Mouse (Mus musculus) midbrain, embryonic 15.5 days (tissue): ENCODE data around the gene Nup37. TPM values are rescaled to one million over a fixed set of nuclear protein-coding genes. Genes with fewer than 3 reads are reported as not detected.

Experiments used
- ATAC-seq: fragments of 200-750 bp; cut with Nextera tagmentation; replicated peaks from 2 replicates; pipeline ENCODE4 v1.8.0; 2017; ENCODE audit warnings: moderate TSS enrichment
- H3K27ac ChIP-seq: fragments of 300-500 bp; sonication (generic); 2 replicates; pipeline ENCODE4 v1.5.1; 2015; ENCODE audit warnings: mild to moderate bottlenecking, inconsistent platforms
- H3K27me3 ChIP-seq: fragments of 300-500 bp; sonication (generic); replicated peaks from 2 replicates; pipeline ENCODE4 v1.6.1; 2015; ENCODE audit warnings: inconsistent platforms
- H3K36me3 ChIP-seq: fragments of 300-500 bp; sonication (generic); replicated peaks from 2 replicates; pipeline ENCODE4 v1.6.1; 2015; ENCODE audit warnings: inconsistent platforms
- H3K4me1 ChIP-seq: fragments of 300-500 bp; sonication (generic); 2 replicates; pipeline ENCODE4 v1.6.1; 2015; ENCODE audit warnings: inconsistent platforms
- H3K4me2 ChIP-seq: fragments of 300-500 bp; sonication (generic); 2 replicates; pipeline ENCODE4 v1.6.1; 2015; ENCODE audit warnings: inconsistent platforms, mild to moderate bottlenecking, moderate library complexity
- H3K4me3 ChIP-seq: fragments of 300-500 bp; sonication (generic); 2 replicates; pipeline ENCODE4 v1.5.1; 2015; ENCODE audit warnings: mild to moderate bottlenecking, inconsistent platforms
- H3K9ac ChIP-seq: fragments of 300-500 bp; sonication (generic); 2 replicates; pipeline ENCODE4 v1.6.1; 2015; ENCODE audit warnings: mild to moderate bottlenecking, inconsistent platforms
- H3K9me3 ChIP-seq: fragments of 300-500 bp; sonication (generic); 2 replicates; pipeline ENCODE4 v1.6.1; 2016; ENCODE audit warnings: inconsistent platforms
- WGBS: fragments of 180-500 bp; shearing (Covaris S2); methylation state at CpG from one replicate; pipeline ENCODE4 v1.1.7; 2015; ENCODE audit warnings: mixed read lengths; 5-methylcytosine and 5-hydroxymethylcytosine counted together
- polyA plus RNA-seq: library from polyadenylated mRNA; unstranded; fragments of >200 nt; fragmentation: Nextera tagmentation; extraction: Ambion mirVana; gene quantifications from 2 replicates; pipeline ENCODE4 v1.2.1, GENCODE M21; 2015

The Nup37 gene
- polyA plus RNA-seq, 1 experiment from 2014 or later: 21.7 TPM

GRCm38 (mm10) chr10:88200541-88200940, 53.7 kb downstream of the Nup37 start:
- WGBS: 17% methylated on average over 4 of the region's 4 CpGs
- H3K4me1 ChIP-seq: peaks cover 6% of the 10 kb centered on the region
- no peaks in the 10 kb centered on the region for H3K36me3 ChIP-seq
- H3K9me3 ChIP-seq: no peaks in the 10 kb centered on the region
- no peak overlapping the region for H3K27ac ChIP-seq
- H3K4me3 ChIP-seq: peak overlapping the region; percentile 73
- ATAC-seq: peak; percentile 69
- no peak overlapping the region for H3K9ac ChIP-seq
- peak overlapping the region; percentile 71 for H3K4me2 ChIP-seq
- no peaks in the 10 kb centered on the region for H3K27me3 ChIP-seq

DNA sequence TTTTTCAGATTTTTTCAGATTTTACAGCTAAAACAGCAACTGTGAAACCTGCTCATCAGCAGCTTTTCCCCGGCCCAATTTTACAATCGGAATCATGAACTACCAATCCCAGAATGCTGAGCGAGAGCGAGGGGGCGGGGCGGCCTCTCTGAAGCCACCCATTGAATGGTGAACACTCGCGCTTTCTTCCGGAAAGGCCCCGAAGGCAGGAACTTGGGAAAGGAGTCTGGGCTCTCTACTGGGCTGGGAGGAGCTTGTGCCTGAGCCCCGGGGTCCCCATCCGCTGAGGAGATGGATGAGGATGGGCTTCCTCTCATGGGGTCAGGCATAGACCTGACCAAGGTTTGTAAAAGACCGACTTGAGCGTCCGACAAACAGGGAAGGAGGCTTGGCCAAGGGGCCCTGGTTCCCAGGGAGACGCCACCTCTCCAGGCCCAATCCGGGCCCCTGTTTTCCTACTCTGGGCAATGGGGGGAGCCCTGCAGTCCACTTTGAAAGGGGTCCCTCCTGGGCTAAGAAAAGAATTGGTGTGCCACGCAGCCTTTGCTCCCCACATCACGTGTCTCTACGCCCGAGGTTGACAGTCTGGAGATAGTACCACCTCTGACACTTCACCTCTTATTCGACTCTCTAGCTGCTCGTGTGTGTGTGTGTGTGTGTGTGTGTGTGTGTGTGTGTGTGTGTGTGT, 54.3 kb downstream of the Nup37 start, which contains the start of gene Washc3:
Gene Washc3 (plus strand): TSS at position 143 of the 688 bp plus-strand sequence.
- peaks cover 6% of the 10 kb centered on the region for H3K4me1 ChIP-seq
- peak within 1 kb of the TSS; percentile 73 for H3K4me3 ChIP-seq
- peak within 1 kb of the TSS; percentile 84 for H3K9ac ChIP-seq
- no peaks in the 10 kb centered on the region for H3K9me3 ChIP-seq
- no peaks in the 10 kb centered on the region for H3K36me3 ChIP-seq
- ATAC-seq: peak; percentile 100
- WGBS: under 1% methylated on average over 23 of the region's 23 CpGs
- H3K27ac ChIP-seq: peak within 1 kb of the TSS; percentile 87
- H3K27me3 ChIP-seq: no peaks in the 10 kb centered on the region
- peak within 1 kb of the TSS; percentile 71 for H3K4me2 ChIP-seq

DNA sequence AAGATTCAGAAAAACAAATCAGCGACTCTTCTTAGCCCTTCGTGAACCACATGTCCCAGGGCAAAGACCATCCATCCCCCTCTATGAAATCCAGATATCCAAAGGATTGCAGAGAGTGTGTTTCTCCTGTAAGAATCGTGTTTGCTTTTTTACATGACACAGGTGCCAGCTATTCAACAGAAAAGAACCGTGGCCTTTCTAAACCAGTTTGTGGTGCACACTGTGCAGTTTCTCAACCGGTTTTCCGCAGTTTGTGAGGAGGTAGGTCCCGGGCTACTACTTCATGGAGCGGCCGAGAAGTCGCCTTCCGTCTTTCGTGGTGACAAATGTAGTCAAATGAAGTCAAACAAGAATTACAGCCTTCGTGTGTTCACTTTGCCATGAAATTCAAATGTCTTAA, 54.9 kb downstream of the Nup37 start:
- Histone ChIP-seq H3K4me3 (peak overlapping the region; percentile 73), H3K9me3 (no peaks in the 10 kb centered on the region), H3K27ac (peak overlapping the region; percentile 87), H3K4me2 (peak overlapping the region; percentile 71), H3K36me3 (no peaks in the 10 kb centered on the region), H3K27me3 (no peaks in the 10 kb centered on the region), H3K4me1 (peaks cover 6% of the 10 kb centered on the region), H3K9ac (peak overlapping the region; percentile 84)
- ATAC-seq: no peak
- 73% methylated on average over 13 of the region's 13 CpGs for WGBS

DNA sequence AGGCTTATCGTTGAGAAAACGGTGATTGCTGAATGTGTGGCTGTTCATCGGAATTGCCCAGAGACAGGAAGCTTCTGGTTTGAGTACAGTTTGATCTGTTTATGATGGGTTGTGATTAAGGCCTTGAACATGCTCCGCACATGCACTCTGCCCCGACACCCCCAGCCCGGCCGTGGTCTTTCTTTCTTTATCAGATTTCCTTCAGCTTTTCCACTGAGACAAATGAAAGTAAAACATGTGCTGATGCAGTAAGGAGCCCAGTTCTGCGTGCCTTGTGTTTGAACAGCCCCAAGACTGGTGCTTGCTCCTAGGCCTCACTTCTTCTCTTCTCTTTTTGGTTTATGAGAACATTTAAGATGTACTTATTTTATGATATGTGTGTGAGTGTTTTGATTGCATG, 55.8 kb downstream of the Nup37 start:
- Histone ChIP-seq H3K4me3 (no peak overlapping the region), H3K4me1 (peaks cover 6% of the 10 kb centered on the region), H3K36me3 (no peaks in the 10 kb centered on the region), H3K27me3 (no peaks in the 10 kb centered on the region), H3K4me2 (no peak overlapping the region), H3K9ac (no peak overlapping the region), H3K27ac (no peak overlapping the region), H3K9me3 (no peaks in the 10 kb centered on the region)
- 98% methylated on average over 8 of the region's 8 CpGs for WGBS
- no peak for ATAC-seq

DNA sequence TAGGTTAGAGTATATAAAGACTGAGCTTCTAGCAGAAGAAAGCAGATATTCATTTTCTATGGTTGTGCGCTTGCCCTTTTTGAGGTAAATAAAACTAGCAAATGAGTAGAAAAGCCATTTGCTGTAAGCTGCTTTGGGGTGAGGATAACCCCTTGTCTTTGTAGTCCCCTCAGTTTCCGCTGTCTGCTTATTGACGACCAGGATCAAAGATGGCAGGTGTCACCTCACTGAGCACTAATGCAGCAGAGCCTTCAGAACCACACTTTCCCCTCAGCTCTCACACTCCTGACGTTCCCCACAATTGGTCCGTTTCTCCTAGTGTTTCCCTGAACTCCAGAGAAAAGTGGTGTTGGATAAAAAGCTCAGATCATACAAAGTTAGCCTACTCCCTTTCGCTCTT, 56.4 kb downstream of the Nup37 start:
- Histone ChIP-seq H3K27me3 (no peaks in the 10 kb centered on the region), H3K4me1 (peaks cover 6% of the 10 kb centered on the region), H3K4me3 (no peak overlapping the region), H3K36me3 (no peaks in the 10 kb centered on the region), H3K27ac (no peak overlapping the region), H3K4me2 (no peak overlapping the region), H3K9me3 (no peaks in the 10 kb centered on the region), H3K9ac (no peak overlapping the region)
- no peak for ATAC-seq
- WGBS: 92% methylated on average over 6 of the region's 6 CpGs

DNA sequence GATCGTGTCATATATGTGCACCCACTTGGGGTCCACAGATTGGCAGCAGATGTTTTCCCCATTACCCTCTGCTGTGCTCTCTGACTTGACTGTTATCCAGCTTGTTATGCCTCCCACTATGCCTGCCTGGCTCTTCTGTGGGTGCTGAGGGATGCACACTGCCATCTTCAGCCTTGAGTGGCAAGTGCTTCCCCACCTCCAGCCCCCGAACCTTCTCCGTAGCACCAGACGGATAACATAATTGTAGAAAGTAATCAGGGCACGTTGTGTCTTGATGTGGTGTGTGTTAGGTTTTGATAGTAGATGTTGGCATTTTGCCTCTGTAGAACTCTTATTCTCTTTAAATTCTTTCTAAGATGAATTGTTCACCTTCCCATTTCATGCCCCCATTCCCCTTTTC, 65.9 kb downstream of the Nup37 start:
- no peak overlapping the region for H3K27ac ChIP-seq
- H3K4me1 ChIP-seq: no peaks in the 10 kb centered on the region
- no peaks in the 10 kb centered on the region for H3K36me3 ChIP-seq
- H3K27me3 ChIP-seq: no peaks in the 10 kb centered on the region
- H3K9me3 ChIP-seq: no peaks in the 10 kb centered on the region
- 93% methylated on average over 5 of the region's 5 CpGs for WGBS
- no peak overlapping the region for H3K4me2 ChIP-seq
- H3K4me3 ChIP-seq: no peak overlapping the region
- H3K9ac ChIP-seq: no peak overlapping the region
- no peak for ATAC-seq

- H3K4me2 ChIP-seq: no peak overlapping the region
- H3K4me3 ChIP-seq: no peak overlapping the region
- H3K27ac ChIP-seq: no peak overlapping the region
- H3K9me3 ChIP-seq: no peaks in the 10 kb centered on the region
- no peaks in the 10 kb centered on the region for H3K27me3 ChIP-seq
- H3K36me3 ChIP-seq: no peaks in the 10 kb centered on the region; the same call in 1 of the 2 replicates
- no peak overlapping the region for H3K9ac ChIP-seq
- WGBS: 96% methylated on average over 20 of the region's 20 CpGs
- no peaks in the 10 kb centered on the region for H3K4me1 ChIP-seq
- ATAC-seq: no peak
Observed at GRCm38 (mm10) chr10:88214800-88215514, 68.2 kb downstream of the Nup37 start.

DNA sequence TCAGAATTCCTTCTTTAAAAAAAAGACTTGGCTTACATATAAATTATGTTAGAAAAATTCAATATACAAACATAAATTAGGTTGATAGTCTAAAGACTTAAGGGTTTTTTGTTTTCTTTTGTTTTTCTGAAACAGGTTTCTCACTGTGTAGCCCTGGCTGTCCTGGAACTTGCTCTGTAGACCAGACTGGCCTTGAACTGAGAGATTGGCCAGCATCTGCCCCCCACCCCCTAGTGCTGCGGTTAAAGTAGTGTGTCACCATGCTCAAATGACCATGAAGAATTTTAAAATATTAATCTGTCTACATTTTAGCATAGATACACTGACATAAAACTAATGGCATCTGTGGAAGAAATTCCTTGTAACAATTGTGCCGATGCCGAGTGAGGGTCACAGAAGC, 71.4 kb downstream of the Nup37 start:
- 95% methylated on average over 3 of the region's 3 CpGs for WGBS
- H3K27ac ChIP-seq: no peak overlapping the region

DNA sequence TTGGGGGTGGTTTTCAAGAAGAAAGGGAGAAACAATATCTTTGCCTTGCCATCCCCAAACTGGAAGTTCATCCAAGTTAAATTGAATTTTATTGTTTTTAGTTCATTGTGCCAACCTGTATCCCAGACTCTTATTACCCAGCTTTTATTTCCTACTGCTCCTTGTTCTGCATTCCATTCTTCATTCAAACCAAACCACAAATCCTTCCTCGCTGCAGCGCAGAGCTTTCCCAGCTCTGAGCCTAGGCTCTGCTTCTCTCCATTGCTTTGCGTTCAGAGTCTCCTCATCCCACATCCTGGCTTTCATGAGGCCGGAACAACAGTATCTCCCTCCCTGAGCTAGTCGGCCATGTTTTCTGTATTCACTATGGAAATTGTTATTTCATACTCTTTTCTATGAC, 74.9 kb downstream of the Nup37 start:
- no peak overlapping the region for H3K9ac ChIP-seq
- WGBS: 91% methylated on average over 5 of the region's 5 CpGs
- H3K27me3 ChIP-seq: no peaks in the 10 kb centered on the region
- H3K36me3 ChIP-seq: no peaks in the 10 kb centered on the region; the same call in 1 of the 2 replicates
- H3K9me3 ChIP-seq: no peaks in the 10 kb centered on the region
- H3K4me1 ChIP-seq: no peaks in the 10 kb centered on the region
- H3K27ac ChIP-seq: no peak overlapping the region
- H3K4me3 ChIP-seq: no peak overlapping the region
- no peak for ATAC-seq
- H3K4me2 ChIP-seq: no peak overlapping the region

More for the DNA sequence above, 71.4 kb downstream of the Nup37 start:
- H3K9ac ChIP-seq: no peak overlapping the region
- H3K27me3 ChIP-seq: no peaks in the 10 kb centered on the region
- ATAC-seq: no peak
- no peaks in the 10 kb centered on the region for H3K4me1 ChIP-seq
- H3K36me3 ChIP-seq: no peaks in the 10 kb centered on the region; the same call in 1 of the 2 replicates
- H3K9me3 ChIP-seq: no peaks in the 10 kb centered on the region
- H3K4me2 ChIP-seq: no peak overlapping the region
- no peak overlapping the region for H3K4me3 ChIP-seq

GRCm38 (mm10) chr10:88225421-88225820, 78.6 kb downstream of the Nup37 start:
- Histone ChIP-seq H3K4me2 (no peak overlapping the region), H3K36me3 (peaks cover 2% of the 10 kb centered on the region; the same call in 1 of the 2 replicates)

DNA sequence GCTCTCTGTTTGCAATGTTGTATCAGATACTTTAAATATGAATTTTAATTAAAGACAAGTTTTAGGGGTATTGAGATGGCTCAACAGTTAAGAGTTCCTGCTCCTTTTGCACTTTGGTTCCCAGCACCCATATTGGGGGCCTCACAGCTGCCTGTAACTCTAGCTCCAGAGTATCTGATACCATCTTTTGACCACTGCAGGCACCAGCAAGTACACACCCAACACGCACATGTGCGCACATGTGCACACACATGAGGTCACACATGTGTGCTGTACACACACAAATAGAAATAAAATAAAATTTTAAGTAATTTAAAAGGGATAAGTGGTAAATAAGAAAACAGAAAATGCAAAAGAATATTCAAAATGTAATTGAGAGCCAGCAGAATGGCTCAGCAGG, 81.2 kb downstream of the Nup37 start:
- peaks cover 2% of the 10 kb centered on the region; the same call in 1 of the 2 replicates for H3K36me3 ChIP-seq
- WGBS: 96% methylated on average over 2 of the region's 2 CpGs
- no peak overlapping the region for H3K4me3 ChIP-seq
- H3K4me2 ChIP-seq: no peak overlapping the region
- H3K27ac ChIP-seq: no peak overlapping the region
- H3K9ac ChIP-seq: no peak overlapping the region
- H3K27me3 ChIP-seq: no peaks in the 10 kb centered on the region
- no peak for ATAC-seq
- H3K9me3 ChIP-seq: no peaks in the 10 kb centered on the region
- H3K4me1 ChIP-seq: no peaks in the 10 kb centered on the region

More at GRCm38 (mm10) chr10:88225421-88225820, 78.6 kb downstream of the Nup37 start:
- no peaks in the 10 kb centered on the region for H3K4me1 ChIP-seq
- no peak overlapping the region for H3K27ac ChIP-seq
- no peaks in the 10 kb centered on the region for H3K27me3 ChIP-seq
- ATAC-seq: no peak
- H3K9me3 ChIP-seq: no peaks in the 10 kb centered on the region
- WGBS: 93% methylated on average over 5 of the region's 5 CpGs
- no peak overlapping the region for H3K4me3 ChIP-seq
- no peak overlapping the region for H3K9ac ChIP-seq
